Mouse (Mus musculus) heart, adult 2 months (tissue): ENCODE measurements at regions not wholly inside any gene's neighbourhood (a gene's known extent, or its start where the extent isn't known, plus 50 kb on each side); places are given as distances from the start of the nearest gene placed in this dataset.

Experiments
- CTCF ChIP-seq: fragments of 200-600 bp; IDR thresholded peaks from 2 replicates; pipeline ENCODE4 v1.8.1; 2022; ENCODE audit warnings: antibody characterized with exemption, mild to moderate bottlenecking, moderate library complexity
- EP300 ChIP-seq: fragments of 200-500 bp; IDR thresholded peaks from 2 replicates; pipeline ENCODE4 v1.6.1; 2011; ENCODE audit warnings: low read depth, low read length, control low read depth; ENCODE audit not compliant: insufficient read depth
- POLR2A ChIP-seq: fragments of 200-500 bp; IDR thresholded peaks from 2 replicates; pipeline ENCODE4 v1.6.1; 2011; ENCODE audit warnings: mild to moderate bottlenecking, low read depth, low read length, control low read depth; ENCODE audit not compliant: insufficient read depth

DNA sequence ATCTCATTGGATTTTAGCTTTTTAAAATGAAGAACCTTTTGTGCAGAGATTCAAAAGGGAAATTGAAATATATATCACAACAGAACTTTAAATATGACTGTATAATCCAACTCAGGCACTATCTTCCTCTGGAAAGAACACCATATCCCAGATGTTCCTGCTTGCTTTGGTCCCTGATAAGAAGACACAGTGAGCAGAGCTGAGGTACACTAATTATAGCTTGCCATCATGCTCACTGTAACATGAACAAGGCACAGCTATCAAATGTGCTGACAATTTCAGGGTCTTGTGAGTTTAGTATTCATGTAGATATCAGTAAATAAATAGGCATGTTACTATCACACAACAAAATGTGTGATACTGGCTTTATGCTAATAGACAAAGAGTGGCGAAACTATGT, 264.8 kb upstream of the Ncam2 start:
- no peak for TF ChIP-seq EP300
- TF ChIP-seq CTCF, result no peak
- no peak for TF ChIP-seq POLR2A
